Mouse (Mus musculus): ENCODE results near the gene Vax2.

Vax2 gene

DNA sequence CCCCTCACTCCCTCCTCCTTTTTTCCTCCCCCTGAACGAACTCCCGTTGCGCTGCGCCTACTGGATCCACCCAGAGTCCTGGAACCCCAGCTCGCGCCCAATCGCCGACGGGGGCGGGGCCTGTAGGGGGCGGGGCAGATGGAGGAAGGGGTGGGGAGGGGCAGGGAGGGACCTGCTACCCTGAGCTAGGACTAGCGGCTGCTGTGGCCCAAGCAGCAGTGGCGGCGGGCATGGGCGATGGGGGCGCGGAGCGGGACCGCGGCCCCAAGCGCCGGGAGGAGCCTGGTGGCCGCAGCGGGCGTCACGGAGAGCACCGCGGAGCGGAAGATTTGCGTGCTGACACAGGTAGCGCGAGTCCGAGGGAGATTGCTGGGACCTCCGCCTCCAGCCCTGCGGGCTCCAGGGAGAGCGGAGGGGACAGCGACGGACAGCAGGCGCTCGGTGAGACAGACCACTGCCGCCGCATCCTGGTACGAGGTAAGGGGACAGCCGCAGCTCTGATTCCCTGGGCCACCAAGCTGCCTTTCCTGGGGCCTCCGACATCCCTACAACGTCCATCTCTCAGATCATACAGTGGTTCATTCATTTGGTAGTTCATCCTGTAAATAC is at the start of gene Vax2:
Vax2 (plus strand) TSS at position 198 of the 609 bp plus-strand sequence.
- no peak for DNase-seq (ENCODE audit: low read depth, low spot score)

DNA sequence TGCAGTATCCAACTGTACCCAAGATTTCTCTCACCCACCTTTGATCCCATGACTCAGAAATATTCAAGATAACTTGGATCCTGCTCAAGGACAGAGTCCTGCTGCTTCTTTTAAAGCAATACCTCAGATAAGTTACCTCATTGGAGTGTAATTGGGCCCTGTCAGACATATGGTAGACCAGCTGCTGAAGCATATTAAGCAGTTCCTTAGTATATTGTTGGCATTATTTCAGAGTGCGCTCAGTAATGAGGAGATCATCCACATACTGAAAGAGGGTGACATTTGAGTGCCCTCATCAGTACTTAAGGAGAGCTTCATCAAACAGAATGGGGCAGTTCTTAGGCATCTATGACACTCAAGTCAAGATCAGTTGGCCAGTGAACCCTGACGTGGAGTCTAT is 46.1 kb upstream of the Vax2 start:
- DNase-seq (ENCODE audit: low read depth, low spot score) = no peak

DNA sequence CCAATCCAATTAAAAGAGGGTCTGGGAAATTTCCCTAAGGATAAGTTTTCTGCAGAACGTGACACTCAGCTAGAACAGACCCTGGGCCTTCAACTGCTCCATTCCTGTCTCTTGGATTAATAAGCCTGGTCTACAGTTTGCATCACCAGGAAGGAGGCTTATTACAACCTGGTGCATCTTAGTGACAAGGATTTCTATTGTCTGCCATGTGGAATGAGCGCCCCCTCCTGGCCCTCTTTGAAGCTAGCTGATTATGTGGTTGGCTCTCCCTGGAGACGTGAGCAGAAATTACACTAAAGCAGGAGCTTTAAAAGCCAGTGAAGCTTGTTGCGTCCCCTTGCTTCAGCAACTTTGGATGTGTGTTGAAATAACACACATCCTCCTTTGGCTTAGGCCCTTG is 37.7 kb upstream of the Vax2 start:
- DNase-seq (ENCODE audit: low read depth, low spot score) = no peak

DNA sequence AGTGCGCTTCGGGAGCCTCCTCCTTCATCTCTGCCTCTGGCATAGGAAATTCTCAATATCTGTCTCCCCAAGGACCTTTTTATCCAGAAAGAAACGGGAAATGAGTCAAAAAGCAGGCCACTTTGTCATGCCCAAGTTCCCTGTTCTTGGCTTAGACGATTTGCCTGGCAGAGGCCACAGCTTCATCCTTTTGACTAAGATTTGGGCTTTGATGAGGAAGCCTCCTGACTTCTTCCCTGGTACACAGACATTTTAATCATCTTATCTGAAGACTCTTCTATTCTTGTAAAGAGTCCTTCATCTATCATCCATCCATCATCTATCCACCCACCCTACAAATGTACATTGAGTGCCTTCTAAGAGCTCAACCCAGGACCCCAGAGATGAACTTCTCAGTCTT is 33.3 kb upstream of the Vax2 start, which contains the start of gene Cd207:
Cd207 (minus strand) TSS at position 101 of the 400 bp plus-strand sequence.
- no peak for DNase-seq (ENCODE audit: low read depth, low spot score)

DNA sequence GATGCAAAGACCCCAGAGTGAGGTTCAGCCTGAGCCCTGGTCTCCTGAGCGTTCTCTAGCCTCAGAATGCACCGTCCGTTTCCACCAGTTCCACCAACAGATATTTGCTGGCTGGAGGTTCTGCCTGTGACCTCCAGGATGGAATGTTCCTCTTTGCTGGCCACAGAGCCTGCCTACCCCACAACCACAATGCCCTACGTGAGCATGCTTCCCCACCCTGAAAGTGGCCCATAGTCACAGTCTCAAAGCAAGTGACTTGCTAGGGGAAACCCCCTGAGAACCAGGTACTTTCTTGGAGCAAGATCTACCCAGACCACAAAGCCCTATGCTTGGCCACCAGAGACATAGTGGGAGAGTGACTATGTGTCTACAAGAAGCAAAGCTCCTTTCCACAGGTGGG is 21.7 kb upstream of the Vax2 start:
- no peak for DNase-seq (ENCODE audit: low read depth, low spot score)

DNA sequence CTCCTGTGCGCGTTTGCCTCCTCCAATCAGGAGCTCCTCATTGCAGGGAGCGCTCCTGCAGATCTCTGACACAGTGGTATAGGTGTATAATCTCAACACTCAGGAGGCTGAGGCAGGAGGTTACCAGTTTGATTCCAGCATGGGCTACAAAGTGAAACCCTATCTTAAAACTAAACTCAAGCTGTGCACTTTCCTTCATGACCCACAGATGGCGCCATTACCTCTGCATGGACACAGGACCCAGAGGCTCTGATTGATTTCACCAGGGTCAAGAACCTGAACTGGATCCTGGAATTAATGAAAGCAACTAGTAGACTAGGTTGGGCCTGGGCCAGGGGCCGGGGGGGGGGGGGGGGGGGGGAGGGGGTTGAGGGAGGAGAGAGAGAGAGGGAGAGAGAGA is 20.8 kb upstream of the Vax2 start:
- no peak for DNase-seq (ENCODE audit: low read depth, low spot score)

DNA sequence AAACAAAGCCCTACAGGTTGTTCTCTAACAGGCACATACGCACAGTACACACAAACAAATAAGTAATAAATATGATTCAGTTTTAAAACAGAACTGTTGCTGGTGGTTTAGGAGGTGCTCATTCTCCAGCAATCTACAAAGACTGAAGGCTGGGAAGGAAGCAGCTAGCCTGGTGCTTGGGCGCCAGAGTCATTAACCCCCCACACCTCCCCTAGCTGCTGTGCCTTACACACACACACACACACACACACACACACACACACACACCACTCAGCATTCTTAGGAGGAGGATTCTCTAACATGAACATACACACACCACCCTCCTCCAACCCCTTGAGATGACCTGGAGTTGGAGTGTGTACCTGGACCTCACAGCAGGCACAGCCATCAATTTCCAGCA is 20.1 kb upstream of the Vax2 start:
- no peak for DNase-seq (ENCODE audit: low read depth, low spot score)

DNA sequence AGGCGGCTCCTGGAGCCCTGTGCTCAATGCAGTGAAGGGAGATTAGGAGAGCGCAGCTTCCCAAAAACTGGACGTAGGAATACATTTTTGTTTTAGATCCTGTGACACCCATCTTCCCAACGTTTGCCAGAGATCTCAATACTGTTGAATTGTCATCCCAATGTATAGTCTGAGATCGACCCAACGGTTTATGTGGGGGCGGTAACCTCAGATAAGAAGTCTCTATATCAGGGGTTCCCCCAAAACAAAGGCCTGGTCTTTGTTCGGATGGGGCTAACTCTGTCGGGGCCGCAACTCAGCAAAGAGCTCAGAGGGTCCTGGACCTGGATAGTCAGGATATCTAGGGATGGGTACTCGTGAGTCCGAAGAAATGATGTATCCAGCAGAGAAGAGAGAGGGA is 18.1 kb upstream of the Vax2 start:
- DNase-seq (ENCODE audit: low read depth, low spot score) = no peak

DNA sequence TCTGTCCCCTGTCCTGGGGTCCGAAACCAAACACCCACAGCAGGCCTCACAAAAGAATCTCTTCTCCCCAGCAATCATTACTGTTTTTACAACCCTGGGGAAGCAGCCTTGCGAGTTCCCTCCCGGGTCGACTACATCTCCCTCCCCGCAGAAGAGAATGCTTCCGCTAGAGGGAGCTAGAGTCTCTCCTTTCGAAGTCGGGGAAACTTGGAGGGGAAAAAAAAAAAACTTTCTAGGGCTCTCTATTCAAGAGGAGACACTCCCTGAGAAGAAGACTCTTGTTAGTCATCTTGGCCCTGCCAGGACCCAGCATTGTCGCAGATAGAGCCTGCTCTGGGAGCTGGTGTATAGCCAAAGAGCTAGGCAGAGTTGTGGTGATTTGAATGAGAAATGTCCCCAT is 17.2 kb upstream of the Vax2 start:
- peak; percentile 13 for DNase-seq (ENCODE audit: low read depth, low spot score)

DNA sequence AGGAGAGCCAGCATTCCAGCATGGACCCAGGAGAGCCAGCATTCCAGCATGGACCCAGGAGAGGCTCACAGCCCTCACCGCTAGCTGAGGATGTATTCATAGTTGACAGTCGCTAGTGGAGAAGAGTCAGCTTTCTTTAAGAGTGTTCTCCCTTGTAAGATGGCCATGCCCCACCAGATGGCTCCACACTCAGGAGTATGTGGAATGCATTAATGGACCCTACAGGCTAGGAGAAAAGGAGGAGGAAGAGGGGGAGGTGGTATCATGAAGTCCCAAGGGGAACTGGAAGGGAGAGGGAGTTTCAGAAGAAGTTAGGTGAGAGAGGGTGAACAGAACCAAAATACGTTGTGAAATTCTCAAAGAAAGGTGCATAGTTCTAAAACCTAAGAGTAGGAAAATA is 15.3 kb upstream of the Vax2 start:
- no peak for DNase-seq (ENCODE audit: low read depth, low spot score)

DNA sequence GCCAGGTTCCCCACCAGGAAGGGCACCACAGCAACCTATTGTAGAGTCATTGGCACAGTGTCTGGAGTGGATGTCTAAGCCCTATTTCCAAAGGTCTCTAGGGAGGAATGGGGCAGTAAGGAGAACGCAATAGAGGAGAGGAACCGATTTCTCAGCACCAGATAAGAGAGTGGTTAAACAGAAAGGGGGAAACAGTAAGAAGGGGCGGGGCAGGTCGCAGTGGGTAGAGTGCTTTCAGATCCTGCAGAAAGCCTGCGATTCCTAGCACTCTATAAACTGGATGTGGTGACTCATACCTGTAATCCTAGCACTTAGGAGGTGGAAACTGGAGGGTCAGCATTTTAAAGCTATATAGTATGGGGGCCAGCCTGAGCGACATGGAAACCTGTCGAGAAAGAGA is 14.4 kb upstream of the Vax2 start:
- DNase-seq (ENCODE audit: low read depth, low spot score) = no peak

DNA sequence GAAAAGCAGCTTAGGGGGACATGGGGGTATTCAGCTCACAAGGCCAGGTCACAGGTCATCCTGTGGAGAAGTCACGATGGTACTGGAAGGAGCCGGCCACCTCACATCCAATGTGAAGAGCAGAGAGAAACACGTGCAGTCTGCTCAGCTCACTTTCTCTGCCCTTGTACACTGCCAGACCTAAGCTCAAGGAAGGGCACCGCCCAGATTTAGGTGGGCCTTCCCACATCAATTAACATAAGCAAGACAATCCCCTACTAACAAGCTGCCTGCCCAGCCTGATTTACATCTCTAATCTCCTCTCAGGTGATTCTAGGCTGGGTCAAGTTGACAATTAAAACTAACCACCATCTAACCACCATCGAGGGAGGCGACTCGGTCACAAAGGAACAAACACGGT is 13.1 kb upstream of the Vax2 start:
- no peak for DNase-seq (ENCODE audit: low read depth, low spot score)

DNA sequence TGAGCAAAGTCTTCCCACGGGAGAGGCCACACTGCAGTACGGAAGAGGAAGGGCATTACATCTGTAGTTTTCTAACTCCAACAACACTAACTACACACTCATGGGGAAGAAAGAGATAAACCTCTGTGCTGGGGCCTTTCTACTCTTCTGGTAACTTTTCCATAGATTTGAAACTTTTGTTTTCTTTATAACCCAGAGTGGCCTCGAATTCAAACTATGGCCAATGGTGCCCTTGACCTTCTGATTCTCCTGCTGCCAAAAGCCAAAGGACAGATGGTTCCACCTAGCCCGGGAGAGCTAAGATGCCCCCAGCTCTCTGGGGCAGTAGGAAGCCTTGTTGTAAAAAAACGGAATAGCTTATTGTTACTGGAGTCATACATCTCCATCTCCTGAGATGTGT is 11.1 kb upstream of the Vax2 start:
- DNase-seq (ENCODE audit: low read depth, low spot score) = no peak

DNA sequence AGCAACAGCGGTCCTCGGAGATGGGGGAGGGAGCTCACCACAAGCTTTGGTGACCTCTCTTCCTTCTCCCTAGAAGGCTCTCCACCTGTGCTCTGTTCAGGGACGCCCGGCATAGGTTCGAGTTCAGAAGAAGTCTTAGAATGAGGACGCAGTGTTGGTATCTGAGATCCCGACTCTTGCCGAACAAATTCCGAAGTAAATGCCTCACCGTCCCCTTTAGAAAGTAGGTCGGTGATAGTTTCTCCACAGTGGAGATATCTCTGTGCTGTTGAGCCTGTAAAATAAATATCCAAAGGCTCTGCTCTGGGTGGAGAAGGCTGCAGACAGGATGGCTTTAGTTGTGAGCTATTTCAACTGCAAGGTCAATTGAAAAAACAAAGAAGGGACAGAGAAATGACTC is 10.1 kb upstream of the Vax2 start:
- no peak for DNase-seq (ENCODE audit: low read depth, low spot score)

DNA sequence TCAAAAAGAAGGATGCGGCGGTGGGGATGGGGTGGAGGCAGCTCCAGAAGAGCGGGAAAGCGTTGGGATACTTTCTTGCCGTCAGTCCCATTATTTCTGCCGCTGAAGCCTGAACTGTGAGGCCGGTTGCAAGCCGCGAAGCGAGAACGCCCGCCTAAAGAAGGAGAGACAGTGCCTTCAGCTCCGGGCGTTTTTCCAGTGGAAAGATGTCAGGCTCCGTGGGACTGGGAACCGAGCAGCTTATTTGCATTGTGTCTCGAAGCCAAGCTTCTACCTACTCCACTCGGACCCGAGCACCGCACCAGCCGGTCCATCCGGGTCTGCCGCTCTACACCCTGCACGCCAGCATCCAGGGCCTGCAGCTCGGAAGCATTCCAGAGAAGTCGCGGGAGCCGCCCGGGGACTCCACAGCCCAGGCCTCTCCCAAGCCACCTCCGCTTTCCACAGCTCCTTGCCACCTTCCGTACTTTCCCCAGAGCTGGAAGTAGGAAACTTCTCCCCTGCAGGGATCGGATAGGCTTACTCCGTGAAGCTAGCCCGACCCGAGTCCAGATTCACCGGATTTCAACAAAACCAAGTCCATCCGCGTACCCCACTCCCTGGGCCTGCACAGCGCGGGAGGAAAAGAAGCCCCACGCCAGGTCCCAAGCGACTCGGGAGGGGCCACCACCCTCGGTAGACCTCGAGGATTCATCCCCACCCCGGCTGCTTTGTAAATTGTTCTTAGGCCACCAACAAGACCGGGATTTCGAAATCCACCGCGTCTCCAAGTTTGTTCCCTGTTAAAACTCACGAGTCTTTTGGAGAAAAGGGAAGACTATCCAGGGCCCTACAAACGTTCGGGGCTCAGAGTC is 8.7 kb upstream of the Vax2 start:
- no peak for DNase-seq (ENCODE audit: low read depth, low spot score)

DNA sequence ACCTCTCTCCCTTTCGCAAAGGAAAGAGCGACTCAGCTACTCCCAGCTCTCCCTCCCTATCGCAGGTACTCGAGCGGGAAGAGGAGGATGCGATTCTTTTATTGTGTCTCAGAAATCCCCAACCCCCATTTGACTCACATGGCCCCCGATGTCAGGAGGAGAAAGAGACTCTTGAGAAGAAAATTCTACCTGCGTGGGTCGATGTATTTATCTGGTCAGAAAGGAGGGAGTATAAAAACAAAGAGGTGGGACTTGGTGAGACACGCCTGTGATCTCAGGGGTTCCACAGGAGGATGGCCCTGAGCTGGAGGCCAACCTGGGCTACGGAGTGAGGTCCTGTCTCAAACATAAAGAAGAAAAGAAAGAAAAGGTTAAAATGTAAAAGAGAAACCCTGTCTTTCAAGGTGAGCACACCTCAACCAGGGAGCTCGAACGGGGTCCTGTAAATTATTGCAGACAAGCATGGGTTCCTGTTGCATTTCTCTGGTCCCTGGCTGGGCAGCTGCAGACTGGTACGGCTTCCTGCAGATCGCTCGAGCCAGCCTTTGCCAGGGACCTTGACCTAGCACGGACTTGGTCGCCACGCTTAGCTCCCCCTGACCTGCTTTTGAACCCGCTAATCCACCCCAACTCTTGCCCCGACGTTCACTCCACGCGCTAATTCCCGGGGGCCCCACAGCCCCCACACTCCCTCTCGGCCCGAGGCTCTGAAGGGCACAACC is 7.9 kb upstream of the Vax2 start:
- no peak for DNase-seq (ENCODE audit: low read depth, low spot score)

DNA sequence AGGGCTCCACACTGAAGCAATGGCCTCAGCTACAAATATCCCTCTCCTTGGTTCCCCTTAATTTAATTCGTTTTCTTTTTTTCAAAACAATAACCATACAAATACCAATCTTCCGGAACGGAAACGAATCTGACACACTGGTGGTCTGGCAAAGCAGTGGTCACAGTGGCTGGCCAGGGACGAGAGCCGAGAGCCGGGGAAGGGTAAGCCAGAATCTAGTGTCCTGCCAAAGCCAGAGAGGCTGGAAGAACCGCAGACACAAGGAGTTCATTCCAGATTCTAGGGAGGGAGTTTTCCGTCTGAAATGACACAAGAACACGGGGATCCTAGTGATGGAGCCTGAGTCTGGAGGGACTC is 7.4 kb upstream of the Vax2 start:
- no peak for DNase-seq (ENCODE audit: low read depth, low spot score)

DNA sequence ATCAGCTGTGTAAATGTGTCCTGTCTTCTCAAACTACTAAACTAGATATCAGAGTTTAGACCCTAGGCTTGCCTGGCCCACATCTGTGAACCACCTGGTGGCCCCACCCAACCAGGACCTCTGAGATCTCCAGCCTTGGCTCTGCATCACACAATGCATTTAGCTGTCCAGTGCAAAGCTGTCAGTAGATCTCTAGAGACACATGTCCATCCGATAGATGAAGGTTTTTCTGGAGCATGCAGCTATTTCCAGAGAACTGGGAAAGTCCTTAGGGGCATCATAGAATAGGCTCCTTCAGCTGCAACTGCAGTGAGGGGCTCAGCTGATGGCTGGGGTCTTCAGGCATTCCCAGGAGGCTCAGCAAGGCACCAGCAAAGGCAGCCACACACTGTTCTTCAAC is 6.8 kb upstream of the Vax2 start:
- DNase-seq (ENCODE audit: low read depth, low spot score) = no peak

DNA sequence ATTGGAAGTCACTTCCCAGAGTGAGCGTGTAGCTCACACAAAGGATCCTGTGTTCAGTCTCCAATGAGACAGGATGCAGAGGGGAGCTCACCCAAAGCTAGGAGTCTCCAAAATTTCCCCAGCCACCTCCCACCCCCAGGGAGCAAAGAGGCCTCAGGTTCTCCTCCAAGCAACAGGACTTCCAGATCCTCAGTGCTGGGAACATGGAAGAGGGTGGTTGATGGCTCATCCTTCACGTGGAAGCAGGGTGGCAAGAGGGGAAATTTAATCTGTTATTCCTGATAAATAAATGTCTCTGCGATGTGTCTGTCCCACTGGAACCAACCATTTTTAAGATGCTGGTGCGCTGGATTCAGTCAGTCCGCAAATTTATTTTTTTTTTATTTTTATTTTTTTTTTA is 6.4 kb upstream of the Vax2 start:
- no peak for DNase-seq (ENCODE audit: low read depth, low spot score)

DNA sequence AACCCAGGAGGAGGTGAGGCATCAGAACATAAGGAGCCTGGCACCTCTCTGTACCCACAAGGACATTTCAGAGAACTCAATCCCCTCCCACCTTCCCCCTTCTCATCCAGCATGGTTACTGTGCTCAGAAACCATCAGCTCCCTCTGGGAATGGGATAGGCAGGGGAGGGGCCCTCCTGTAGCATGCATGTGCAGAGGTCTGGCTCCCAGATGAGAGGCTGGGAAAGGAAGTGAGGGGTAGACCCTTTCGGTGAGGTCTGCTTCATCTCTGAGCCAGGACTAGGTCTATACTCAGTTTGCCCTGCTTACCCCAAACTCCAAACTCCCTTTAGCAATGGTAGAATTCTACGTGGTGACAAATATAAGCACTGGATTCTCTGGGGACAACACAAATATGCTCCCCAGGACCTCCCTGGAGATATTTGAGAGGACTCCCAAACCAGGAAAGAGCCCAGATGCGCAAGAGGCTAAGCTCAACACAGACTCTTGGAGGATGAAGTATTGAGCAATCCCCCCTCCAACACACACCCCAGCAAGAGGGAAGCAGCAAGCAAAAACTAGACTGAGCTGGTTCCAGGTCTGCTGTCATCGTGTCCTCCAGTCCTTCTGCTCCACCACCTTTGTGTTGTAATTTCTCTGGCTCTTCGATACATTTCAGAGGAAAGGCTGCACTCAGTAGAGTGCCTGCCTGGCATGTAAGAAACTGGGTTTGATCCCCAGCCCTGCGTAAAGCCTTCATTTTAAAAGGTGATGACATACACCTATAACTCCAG is 3.1 kb upstream of the Vax2 start:
- no peak for DNase-seq (ENCODE audit: low read depth, low spot score)

DNA sequence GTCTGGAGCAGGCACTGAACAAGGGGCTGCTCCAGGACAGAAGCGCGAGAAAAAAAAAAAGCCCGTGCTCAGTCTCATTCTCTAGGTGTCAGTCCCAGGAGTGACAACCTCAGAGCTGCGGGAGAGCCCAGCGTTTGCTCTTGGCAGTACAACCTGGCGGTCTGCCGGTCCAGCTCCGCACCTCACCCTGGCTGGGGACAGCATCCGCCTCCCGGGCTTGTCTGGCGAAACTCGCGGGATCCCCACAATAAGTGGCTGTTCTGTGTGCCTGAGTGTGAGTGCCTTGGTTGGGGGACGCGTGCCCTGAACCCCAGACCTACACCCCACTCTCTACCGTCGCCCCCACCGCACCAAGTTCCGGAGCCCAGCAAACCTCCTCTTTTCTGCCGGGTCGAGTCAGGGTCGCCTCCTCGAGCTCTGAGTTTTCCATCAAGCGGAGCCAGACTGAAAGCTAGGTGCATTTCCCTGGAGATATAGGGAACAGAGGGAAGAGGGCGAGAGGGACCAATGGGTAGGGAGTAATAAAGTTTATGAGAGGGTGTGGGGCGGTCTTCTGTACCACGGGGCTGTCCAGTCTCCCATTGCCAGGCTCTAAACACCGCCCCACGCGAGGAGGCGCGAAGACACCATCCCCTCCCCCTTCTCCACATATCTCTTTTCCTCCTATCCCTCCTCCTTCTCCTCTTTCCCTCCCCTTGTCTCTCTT is 550 bp upstream of the Vax2 start:
- no peak for DNase-seq (ENCODE audit: low read depth, low spot score)
